ENCODE assay signal across 7 mouse cellular contexts in genomic region chr11:18872118-18872751, GRCm38 (mm10).
DNase-seq lines count a peak whose midpoint lies in the region; ATAC-seq and TF ChIP-seq lines count a peak whose summit lies in the region.

No protein-coding gene starts in this region.

- TF ChIP-seq CTCF in layer of hippocampus, adult 2 months (conservative IDR thresholded peaks at IDR 0.05) = no peak

- peak overlapping the region; percentile 95 for H3K27ac ChIP-seq in kidney, embryonic 15.5 days
- H3K27ac ChIP-seq in embryonic facial prominence, embryonic 13.5 days = 0 out of 2 replicates have a peak overlapping the region, but pooled peaks have one; percentile 60
- peak overlapping the region; percentile 96 for H3K27ac ChIP-seq in hindbrain, embryonic 15.5 days (replicated peaks)
- H3K27ac ChIP-seq in neural tube, embryonic 12.5 days = peak overlapping the region; percentile 91
- no peak overlapping the region for H3K27ac ChIP-seq in layer of hippocampus, adult 2 months

- 6% methylated on average over 12 of the region's 12 CpGs for WGBS in kidney, embryonic 15.5 days
- 4% methylated on average over 11 of the region's 12 CpGs for WGBS in embryonic facial prominence, embryonic 13.5 days
- WGBS in hindbrain, embryonic 15.5 days = 6% methylated on average over 12 of the region's 12 CpGs
- 4% methylated on average over 12 of the region's 12 CpGs for WGBS in neural tube, embryonic 12.5 days

- DNase-seq in kidney, adult 11 months = no peak
- DNase-seq in layer of hippocampus, adult 2 months (ENCODE audit: low spot score in 2 of 2) = no peak
- no peak for DNase-seq in yolk sac, embryonic 10.5 days (ENCODE audit: low spot score)

- H3K4me2 ChIP-seq in kidney, embryonic 15.5 days = peak overlapping the region; percentile 82
- H3K4me2 ChIP-seq in embryonic facial prominence, embryonic 13.5 days = peak overlapping the region; percentile 71
- H3K4me2 ChIP-seq in hindbrain, embryonic 15.5 days = peak overlapping the region; percentile 81
- peak overlapping the region; percentile 94 for H3K4me2 ChIP-seq in neural tube, embryonic 12.5 days (replicated peaks)

- no peaks in the 10 kb centered on the region for H3K36me3 ChIP-seq in kidney, embryonic 15.5 days
- no peaks in the 10 kb centered on the region for H3K36me3 ChIP-seq in embryonic facial prominence, embryonic 13.5 days
- no peaks in the 10 kb centered on the region for H3K36me3 ChIP-seq in hindbrain, embryonic 15.5 days
- H3K36me3 ChIP-seq in neural tube, embryonic 12.5 days = no peaks in the 10 kb centered on the region

- H3K9me3 ChIP-seq in kidney, embryonic 15.5 days (replicated peaks) = no peaks in the 10 kb centered on the region
- H3K9me3 ChIP-seq in embryonic facial prominence, embryonic 13.5 days = no peaks in the 10 kb centered on the region
- H3K9me3 ChIP-seq in hindbrain, embryonic 15.5 days = no peaks in the 10 kb centered on the region
- no peaks in the 10 kb centered on the region for H3K9me3 ChIP-seq in neural tube, embryonic 12.5 days

- peak overlapping the region; percentile 52 for H3K4me3 ChIP-seq in kidney, embryonic 15.5 days (replicated peaks)
- peak overlapping the region; percentile 40 for H3K4me3 ChIP-seq in embryonic facial prominence, embryonic 13.5 days
- peak overlapping the region; percentile 42 for H3K4me3 ChIP-seq in hindbrain, embryonic 15.5 days
- peak overlapping the region; percentile 49 for H3K4me3 ChIP-seq in neural tube, embryonic 12.5 days
- no peak overlapping the region for H3K4me3 ChIP-seq in layer of hippocampus, adult 2 months

- ATAC-seq in kidney, embryonic 15.5 days (replicated peaks; ENCODE audit: low FRiP score) = no peak
- no peak for ATAC-seq in embryonic facial prominence, embryonic 13.5 days (ENCODE audit: insufficient number of reproducible peaks, insufficient read depth, low FRiP score, low TSS enrichment, low read depth)
- ATAC-seq in hindbrain, embryonic 15.5 days (ENCODE audit: low FRiP score, low read depth) = no peak
- no peak for ATAC-seq in neural tube, embryonic 12.5 days (ENCODE audit: low FRiP score, low read depth)

- 0 out of 2 replicates have a peak overlapping the region, but pooled peaks have one; percentile 74 for H3K9ac ChIP-seq in kidney, embryonic 15.5 days
- peak overlapping the region; percentile 67 for H3K9ac ChIP-seq in embryonic facial prominence, embryonic 13.5 days
- peak overlapping the region; percentile 72 for H3K9ac ChIP-seq in hindbrain, embryonic 15.5 days
- peak overlapping the region; percentile 85 for H3K9ac ChIP-seq in neural tube, embryonic 12.5 days

- H3K27me3 ChIP-seq in kidney, embryonic 15.5 days = peaks cover 38% of the 10 kb centered on the region
- peaks cover 66% of the 10 kb centered on the region for H3K27me3 ChIP-seq in embryonic facial prominence, embryonic 13.5 days
- no peaks in the 10 kb centered on the region for H3K27me3 ChIP-seq in hindbrain, embryonic 15.5 days
- no peaks in the 10 kb centered on the region for H3K27me3 ChIP-seq in neural tube, embryonic 12.5 days (replicated peaks)

- peaks cover 52% of the 10 kb centered on the region for H3K4me1 ChIP-seq in kidney, embryonic 15.5 days
- H3K4me1 ChIP-seq in embryonic facial prominence, embryonic 13.5 days = peaks cover 49% of the 10 kb centered on the region
- peaks cover 58% of the 10 kb centered on the region for H3K4me1 ChIP-seq in hindbrain, embryonic 15.5 days (replicated peaks)
- H3K4me1 ChIP-seq in neural tube, embryonic 12.5 days = peaks cover 39% of the 10 kb centered on the region
